Mouse (Mus musculus): ENCODE data around the gene Ctps2.

Ctps2 gene

GRCm38 (mm10) chrX:162900938-162901337, at the start of gene Ctps2:
Gene Ctps2, plus strand, starts transcription at chrX:162901238.
- no peak for DNase-seq

- DNase-seq = peak; percentile 10
Observed at GRCm38 (mm10) chrX:162868294-162868965, 32.6 kb upstream of the Ctps2 start.

GRCm38 (mm10) chrX:162871734-162872517, 29.1 kb upstream of the Ctps2 start:
- peak; percentile 63 for DNase-seq

- no peak for DNase-seq
Observed at GRCm38 (mm10) chrX:162873761-162874160, 27.3 kb upstream of the Ctps2 start.

GRCm38 (mm10) chrX:162878236-162878635, 22.8 kb upstream of the Ctps2 start:
- no peak for DNase-seq

GRCm38 (mm10) chrX:162887931-162888511, 13.0 kb upstream of the Ctps2 start, which contains the start of gene Syap1:
Gene Syap1, minus strand, starts transcription at chrX:162888447.
- peak; percentile 91 for DNase-seq

- peak; percentile 13 for DNase-seq
Observed at GRCm38 (mm10) chrX:162888575-162889223, 12.3 kb upstream of the Ctps2 start.

- peak; percentile 57 for DNase-seq
Observed at GRCm38 (mm10) chrX:162901371-162902039, 467 bp downstream of the Ctps2 start.

- peak; percentile 78 for DNase-seq
Observed at GRCm38 (mm10) chrX:162902040-162902734, 1.1 kb downstream of the Ctps2 start.

GRCm38 (mm10) chrX:162907554-162907953, 6.5 kb downstream of the Ctps2 start:
- no peak for DNase-seq

- DNase-seq = no peak
Observed at GRCm38 (mm10) chrX:162913651-162914050, 12.6 kb downstream of the Ctps2 start.

GRCm38 (mm10) chrX:162915697-162916096, 14.7 kb downstream of the Ctps2 start:
- DNase-seq = peak; percentile 72

- no peak for DNase-seq
Observed at GRCm38 (mm10) chrX:162921487-162922125, 20.6 kb downstream of the Ctps2 start.

GRCm38 (mm10) chrX:162931467-162931866, 30.4 kb downstream of the Ctps2 start:
- DNase-seq = no peak

- DNase-seq = no peak
Observed at GRCm38 (mm10) chrX:162942027-162942426, 41.0 kb downstream of the Ctps2 start.

GRCm38 (mm10) chrX:162949811-162950439, 48.9 kb downstream of the Ctps2 start:
- DNase-seq = peak; percentile 46

- DNase-seq = no peak
Observed at GRCm38 (mm10) chrX:162957921-162958320, 56.9 kb downstream of the Ctps2 start.

- DNase-seq = no peak
Observed at GRCm38 (mm10) chrX:162963840-162964239, 62.8 kb downstream of the Ctps2 start.

- DNase-seq = no peak
Observed at GRCm38 (mm10) chrX:162964383-162964782, 63.3 kb downstream of the Ctps2 start, which contains the start of gene S100g. Gene S100g, minus strand, starts transcription at chrX:162964599.

GRCm38 (mm10) chrX:162967456-162967855, 66.4 kb downstream of the Ctps2 start:
- DNase-seq = no peak

GRCm38 (mm10) chrX:162976194-162976593, 75.2 kb downstream of the Ctps2 start:
- DNase-seq = no peak

Data from thymus, postnatal 4 days (tissue).